Mouse (Mus musculus) splenic B cell, adult 2 months (primary cell): ENCODE measurements at regions not wholly inside any gene's neighbourhood (a gene's known extent, or its start where the extent isn't known, plus 50 kb on each side); places are given as distances from the start of the nearest gene placed in this dataset.

Experiments used
- DNase-seq: peaks from one replicate; pipeline ENCODE4 v3.0.0-alpha.2; 2011; ENCODE audit warnings: low read depth, low spot score
- H3K27me3 ChIP-seq: 2 replicates; pipeline ENCODE4 v1.6.1; 2012; ENCODE audit warnings: mild to moderate bottlenecking, low read length, moderate library complexity, mixed read lengths; ENCODE audit not compliant: control insufficient read depth, poor library complexity, insufficient read depth, severe bottlenecking
- H3K36me3 ChIP-seq: 2 replicates; pipeline ENCODE4 v1.6.1; 2012; ENCODE audit warnings: mild to moderate bottlenecking, low read length, moderate library complexity, mixed read lengths; ENCODE audit not compliant: control insufficient read depth, poor library complexity, insufficient read depth, severe bottlenecking

DNA sequence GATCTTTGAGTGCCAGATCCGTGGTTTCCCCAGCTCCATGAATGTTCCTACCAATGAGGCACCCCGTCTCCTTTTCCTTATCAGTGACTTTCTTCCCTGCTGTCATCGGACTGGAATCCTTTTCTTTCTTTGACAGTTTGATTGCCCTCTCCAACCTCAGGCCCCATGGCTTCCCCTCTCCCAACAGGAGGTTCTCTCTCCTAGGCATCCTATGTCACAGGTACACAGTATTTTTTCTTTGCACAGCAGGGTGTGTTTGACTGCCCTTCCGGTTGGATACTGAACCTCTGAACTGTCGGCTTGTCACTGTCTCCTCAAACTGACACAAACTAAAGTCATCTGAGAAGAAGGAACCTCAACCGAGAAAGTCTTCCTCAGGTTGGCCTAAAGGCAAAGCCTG lies 50.3 kb upstream of the Tpm1 start:
- no peaks in the 10 kb centered on the region for H3K36me3 ChIP-seq
- no peak for DNase-seq
- no peaks in the 10 kb centered on the region for H3K27me3 ChIP-seq
